Mouse (Mus musculus) heart, embryonic 12.5 days (tissue): ENCODE measurements around the gene Olfr905. TPM values are rescaled to one million over a fixed set of nuclear protein-coding genes. Genes with fewer than 3 reads are reported as not detected.

Source experiments
- ATAC-seq: fragments of 200-750 bp; cut with Nextera tagmentation; 2 replicates; pipeline ENCODE4 v1.8.0; 2017; ENCODE audit warnings: moderate TSS enrichment, moderate library complexity; ENCODE audit not compliant: insufficient number of reproducible peaks, low FRiP score
- H3K27ac ChIP-seq: fragments of 300-500 bp; sonication (generic); 2 replicates; pipeline ENCODE4 v1.5.1; 2016; ENCODE audit warnings: mild to moderate bottlenecking, moderate library complexity; ENCODE audit not compliant: poor library complexity, severe bottlenecking
- H3K27me3 ChIP-seq: fragments of 300-500 bp; sonication (generic); replicated peaks from 2 replicates; pipeline ENCODE4 v1.6.1; 2016; ENCODE audit warnings: mild to moderate bottlenecking, moderate library complexity
- H3K36me3 ChIP-seq: fragments of 300-500 bp; sonication (generic); 2 replicates; pipeline ENCODE4 v1.6.1; 2016; ENCODE audit warnings: mild to moderate bottlenecking, moderate library complexity
- H3K4me1 ChIP-seq: fragments of 300-500 bp; sonication (generic); replicated peaks from 2 replicates; pipeline ENCODE4 v1.6.1; 2016; ENCODE audit warnings: mild to moderate bottlenecking
- H3K4me2 ChIP-seq: fragments of 300-500 bp; sonication (generic); 2 replicates; pipeline ENCODE4 v1.6.1; 2016; ENCODE audit warnings: mild to moderate bottlenecking, moderate library complexity
- H3K4me3 ChIP-seq: fragments of 300-500 bp; sonication (generic); 2 replicates; pipeline ENCODE4 v1.5.1; 2016; ENCODE audit warnings: mild to moderate bottlenecking
- H3K9ac ChIP-seq: fragments of 300-500 bp; sonication (generic); 2 replicates; pipeline ENCODE4 v1.6.1; 2016; ENCODE audit warnings: mild to moderate bottlenecking, moderate library complexity
- H3K9me3 ChIP-seq: fragments of 300-500 bp; sonication (generic); replicated peaks from 2 replicates; pipeline ENCODE4 v1.6.1; 2016; ENCODE audit warnings: mild to moderate bottlenecking, moderate library complexity
- whole genome bisulfite sequencing: fragments of 180-500 bp; shearing (Covaris S2); methylation state at CpG from one replicate; pipeline ENCODE4 v1.1.7; 2016; 5-methylcytosine and 5-hydroxymethylcytosine counted together
- polyA plus RNA-seq: library from polyadenylated mRNA; unstranded; fragments of >200 nt; fragmentation: Nextera tagmentation; extraction: Ambion mirVana; gene quantifications from 2 replicates; pipeline ENCODE4 v1.2.1, GENCODE M21; 2016

The Olfr905 gene
- polyA plus RNA-seq, result not detected in 2 replicates

GRCm38 (mm10) chr9:38470807-38471206 lies at the start of gene Olfr905:
Gene Olfr905, plus strand, starts transcription at chr9:38471107.
- no peak for ATAC-seq

GRCm38 (mm10) chr9:38423801-38424200 lies 47.1 kb upstream of the Olfr905 start:
- Histone ChIP-seq H3K4me2 (no peak overlapping the region), H3K9ac (no peak overlapping the region), H3K4me3 (no peak overlapping the region), H3K36me3 (no peaks in the 10 kb centered on the region), H3K27ac (no peak overlapping the region), H3K4me1 (no peaks in the 10 kb centered on the region), H3K27me3 (no peaks in the 10 kb centered on the region), H3K9me3 (peaks cover 6% of the 10 kb centered on the region; the same call in 1 of the 2 replicates)
- no peak for ATAC-seq

More at GRCm38 (mm10) chr9:38470807-38471206, at the start of gene Olfr905:
- Histone ChIP-seq H3K27me3 (no peaks in the 10 kb centered on the region), H3K4me2 (no peak within 1 kb of the TSS), H3K9me3 (no peaks in the 10 kb centered on the region), H3K36me3 (no peaks in the 10 kb centered on the region), H3K4me1 (no peaks in the 10 kb centered on the region), H3K4me3 (no peak within 1 kb of the TSS), H3K9ac (no peak within 1 kb of the TSS), H3K27ac (no peak within 1 kb of the TSS)

GRCm38 (mm10) chr9:38427026-38427425 lies 43.9 kb upstream of the Olfr905 start:
- H3K4me1 ChIP-seq, result no peaks in the 10 kb centered on the region
- peaks cover 4% of the 10 kb centered on the region; the same call in 1 of the 2 replicates for H3K9me3 ChIP-seq
- 47% methylated on average over 1 of the region's 1 CpGs for WGBS
- H3K27ac ChIP-seq, result no peak overlapping the region
- H3K36me3 ChIP-seq, result no peaks in the 10 kb centered on the region
- no peak overlapping the region for H3K4me3 ChIP-seq
- no peak overlapping the region for H3K9ac ChIP-seq
- no peak for ATAC-seq
- no peaks in the 10 kb centered on the region for H3K27me3 ChIP-seq
- H3K4me2 ChIP-seq, result no peak overlapping the region

GRCm38 (mm10) chr9:38429155-38429554 lies 41.8 kb upstream of the Olfr905 start, which contains the start of gene Olfr901:
Gene Olfr901, plus strand, starts transcription at chr9:38429455.
- no peak for ATAC-seq

GRCm38 (mm10) chr9:38447352-38447751 lies 23.6 kb upstream of the Olfr905 start, which contains the start of gene Olfr902:
Gene Olfr902, plus strand, starts transcription at chr9:38447652.
- Histone ChIP-seq H3K9me3 (no peaks in the 10 kb centered on the region), H3K4me1 (no peaks in the 10 kb centered on the region), H3K27me3 (no peaks in the 10 kb centered on the region), H3K36me3 (no peaks in the 10 kb centered on the region), H3K4me2 (no peak within 1 kb of the TSS), H3K27ac (no peak within 1 kb of the TSS), H3K9ac (no peak within 1 kb of the TSS), H3K4me3 (no peak within 1 kb of the TSS)
- no peak for ATAC-seq
- 75% methylated on average over 5 of the region's 5 CpGs for WGBS

More at GRCm38 (mm10) chr9:38429155-38429554, 41.8 kb upstream of the Olfr905 start, which contains the start of gene Olfr901:
- Histone ChIP-seq H3K4me1 (no peaks in the 10 kb centered on the region), H3K9me3 (peaks cover 4% of the 10 kb centered on the region; the same call in 1 of the 2 replicates), H3K36me3 (no peaks in the 10 kb centered on the region), H3K4me2 (no peak within 1 kb of the TSS), H3K4me3 (no peak within 1 kb of the TSS), H3K27me3 (no peaks in the 10 kb centered on the region), H3K9ac (no peak within 1 kb of the TSS), H3K27ac (no peak within 1 kb of the TSS)
- 78% methylated on average over 1 of the region's 1 CpGs for WGBS

GRCm38 (mm10) chr9:38462844-38463243 lies 8.1 kb upstream of the Olfr905 start, which contains the start of gene Olfr904:
Gene Olfr904, plus strand, starts transcription at chr9:38463144.
- Histone ChIP-seq H3K9me3 (no peaks in the 10 kb centered on the region), H3K27ac (no peak within 1 kb of the TSS), H3K9ac (no peak within 1 kb of the TSS), H3K36me3 (no peaks in the 10 kb centered on the region), H3K4me3 (no peak within 1 kb of the TSS), H3K4me2 (no peak within 1 kb of the TSS), H3K4me1 (no peaks in the 10 kb centered on the region), H3K27me3 (no peaks in the 10 kb centered on the region)
- ATAC-seq, result no peak

GRCm38 (mm10) chr9:38486785-38487184 lies 15.9 kb downstream of the Olfr905 start, which contains the start of gene Olfr906:
Gene Olfr906, plus strand, starts transcription at chr9:38487085.
- no peaks in the 10 kb centered on the region for H3K36me3 ChIP-seq
- H3K9me3 ChIP-seq, result no peaks in the 10 kb centered on the region
- no peaks in the 10 kb centered on the region for H3K27me3 ChIP-seq
- no peak within 1 kb of the TSS for H3K4me2 ChIP-seq
- ATAC-seq, result no peak
- no peaks in the 10 kb centered on the region for H3K4me1 ChIP-seq
- WGBS, result 76% methylated on average over 3 of the region's 3 CpGs
- no peak within 1 kb of the TSS for H3K9ac ChIP-seq
- H3K4me3 ChIP-seq, result no peak within 1 kb of the TSS
- no peak within 1 kb of the TSS for H3K27ac ChIP-seq

GRCm38 (mm10) chr9:38495501-38495900 lies 24.6 kb downstream of the Olfr905 start, which contains the start of gene Olfr907:
Gene Olfr907, plus strand, starts transcription at chr9:38495801.
- WGBS, result 68% methylated on average over 2 of the region's 2 CpGs
- H3K4me3 ChIP-seq, result no peak within 1 kb of the TSS
- no peak for ATAC-seq
- H3K36me3 ChIP-seq, result no peaks in the 10 kb centered on the region
- no peak within 1 kb of the TSS for H3K4me2 ChIP-seq
- H3K9me3 ChIP-seq, result no peaks in the 10 kb centered on the region
- no peaks in the 10 kb centered on the region for H3K27me3 ChIP-seq
- no peak within 1 kb of the TSS for H3K27ac ChIP-seq
- H3K9ac ChIP-seq, result no peak within 1 kb of the TSS
- no peaks in the 10 kb centered on the region for H3K4me1 ChIP-seq

- Histone ChIP-seq H3K27ac (no peak overlapping the region), H3K27me3 (no peaks in the 10 kb centered on the region), H3K9me3 (0 out of 2 replicates have a peak, but pooled peaks cover 4% of the 10 kb centered on the region), H3K4me2 (no peak overlapping the region), H3K9ac (no peak overlapping the region), H3K36me3 (no peaks in the 10 kb centered on the region), H3K4me1 (no peaks in the 10 kb centered on the region), H3K4me3 (no peak overlapping the region)
- ATAC-seq, result no peak
- 63% methylated on average over 2 of the region's 2 CpGs for WGBS
Measured at GRCm38 (mm10) chr9:38512353-38512752, 41.4 kb downstream of the Olfr905 start.

- H3K4me1 ChIP-seq, result no peaks in the 10 kb centered on the region
- WGBS, result 58% methylated on average over 1 of the region's 1 CpGs
- no peaks in the 10 kb centered on the region for H3K27me3 ChIP-seq
- H3K27ac ChIP-seq, result no peak within 1 kb of the TSS
- H3K4me2 ChIP-seq, result no peak within 1 kb of the TSS
- no peak for ATAC-seq
- no peak within 1 kb of the TSS for H3K4me3 ChIP-seq
- H3K36me3 ChIP-seq, result no peaks in the 10 kb centered on the region
- no peak within 1 kb of the TSS for H3K9ac ChIP-seq
- H3K9me3 ChIP-seq, result no peaks in the 10 kb centered on the region
Measured at GRCm38 (mm10) chr9:38521280-38521679, 50.4 kb downstream of the Olfr905 start, which contains the start of gene Olfr911-ps1. Gene Olfr911-ps1, plus strand, starts transcription at chr9:38521580.
